Mouse (Mus musculus) stomach, postnatal 0 days (tissue): ENCODE measurements at regions not wholly inside any gene's neighbourhood (a gene's known extent, or its start where the extent isn't known, plus 50 kb on each side); places are given as distances from the start of the nearest gene placed in this dataset.

Experiments used
- ATAC-seq: fragments of 200-750 bp; cut with Nextera tagmentation; 2 replicates; pipeline ENCODE4 v1.8.0; 2017; ENCODE audit not compliant: low FRiP score, low TSS enrichment
- DNase-seq: peaks from one replicate; pipeline ENCODE4 v3.0.0-alpha.2; 2016; ENCODE audit warnings: low spot score
- H3K27ac ChIP-seq: fragments of 300-500 bp; sonication (generic); replicated peaks from 2 replicates; pipeline ENCODE4 v1.5.1; 2014; ENCODE audit warnings: mild to moderate bottlenecking, control low read depth
- H3K27me3 ChIP-seq: fragments of 300-500 bp; sonication (generic); 2 replicates; pipeline ENCODE4 v1.6.1; 2014; ENCODE audit warnings: low read length; ENCODE audit not compliant: control insufficient read depth, insufficient read depth
- H3K36me3 ChIP-seq: fragments of 300-500 bp; sonication (generic); 2 replicates; pipeline ENCODE4 v1.6.1; 2014; ENCODE audit warnings: low read length, mixed read lengths; ENCODE audit not compliant: control insufficient read depth, insufficient read depth
- H3K4me1 ChIP-seq: fragments of 300-500 bp; sonication (generic); replicated peaks from 2 replicates; pipeline ENCODE4 v1.6.1; 2014; ENCODE audit warnings: antibody characterized with exemption; ENCODE audit not compliant: control insufficient read depth, insufficient read depth
- H3K4me2 ChIP-seq: fragments of 300-500 bp; sonication (generic); replicated peaks from 2 replicates; pipeline ENCODE4 v1.6.1; 2014; ENCODE audit warnings: low read depth, mild to moderate bottlenecking, control low read depth, moderate library complexity
- H3K4me3 ChIP-seq: fragments of 300-500 bp; sonication (generic); 2 replicates; pipeline ENCODE4 v1.5.1; 2014; ENCODE audit warnings: low read depth, low read length, control low read depth
- H3K9ac ChIP-seq: fragments of 300-500 bp; sonication (generic); 2 replicates; pipeline ENCODE4 v1.6.1; 2014; ENCODE audit warnings: mild to moderate bottlenecking, low read length, control low read depth, mixed read lengths
- H3K9me3 ChIP-seq: fragments of 300-500 bp; sonication (generic); 2 replicates; pipeline ENCODE4 v1.6.1; 2016; ENCODE audit warnings: low read length; ENCODE audit not compliant: control insufficient read depth
- CTCF ChIP-seq: IDR thresholded peaks from 2 replicates; pipeline ENCODE4 v1.5.1; 2016; ENCODE audit warnings: antibody characterized with exemption, low read depth, mild to moderate bottlenecking, moderate library complexity
- EP300 ChIP-seq: optimal IDR thresholded peaks from 2 replicates; pipeline ENCODE3; 2016; ENCODE audit warnings: antibody characterized with exemption
- WGBS: fragments of 180-500 bp; shearing (Covaris S2); extraction: QIAGEN DNeasy Blood & Tissue Kit; methylation state at CpG from one replicate; pipeline ENCODE4 v1.1.7; 2014; 5-methylcytosine and 5-hydroxymethylcytosine counted together

GRCm38 (mm10) chr3:148048247-148048646 lies 942.1 kb downstream of the Adgrl2 start:
- Histone ChIP-seq H3K27ac (no peak overlapping the region), H3K9me3 (no peaks in the 10 kb centered on the region), H3K4me3 (no peak overlapping the region), H3K36me3 (no peaks in the 10 kb centered on the region), H3K9ac (no peak overlapping the region), H3K4me1 (no peaks in the 10 kb centered on the region), H3K4me2 (no peak overlapping the region), H3K27me3 (no peaks in the 10 kb centered on the region)
- ATAC-seq (no peak), DNase-seq (no peak)
- WGBS, result 70% methylated on average over 2 of the region's 2 CpGs
- no peak for TF ChIP-seq CTCF
- TF ChIP-seq EP300, result no peak

GRCm38 (mm10) chr3:148032532-148032931 lies 957.8 kb downstream of the Adgrl2 start:
- Histone ChIP-seq H3K9me3 (no peaks in the 10 kb centered on the region), H3K4me1 (no peaks in the 10 kb centered on the region), H3K27me3 (no peaks in the 10 kb centered on the region), H3K4me2 (no peak overlapping the region), H3K9ac (no peak overlapping the region), H3K36me3 (no peaks in the 10 kb centered on the region), H3K4me3 (no peak overlapping the region), H3K27ac (no peak overlapping the region)
- DNase-seq (no peak), ATAC-seq (no peak)
- TF ChIP-seq CTCF (no peak), EP300 (no peak)
- 50% methylated on average over 6 of the region's 6 CpGs for WGBS

DNA sequence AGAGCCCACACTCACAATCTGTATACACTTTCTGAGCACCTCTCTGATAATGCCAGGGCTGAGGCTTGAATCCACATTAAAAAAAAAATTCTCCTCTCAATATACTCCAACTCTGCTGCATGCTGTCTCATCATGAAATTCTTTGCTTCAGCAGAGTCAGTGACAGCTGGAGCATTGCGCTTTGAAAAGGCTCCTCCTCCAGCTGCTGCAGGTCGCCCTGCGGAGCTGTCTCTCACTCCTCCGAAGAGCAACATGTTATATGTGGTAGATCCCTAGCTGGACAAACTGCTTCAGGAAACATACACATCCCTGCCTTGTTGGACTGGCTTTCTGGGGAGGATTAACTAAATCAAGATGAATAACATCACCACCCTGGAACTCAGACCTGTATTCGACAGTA lies 984.5 kb downstream of the Adgrl2 start:
- no peak for ATAC-seq
- no peak overlapping the region for H3K4me3 ChIP-seq
- H3K9ac ChIP-seq, result no peak overlapping the region
- TF ChIP-seq EP300 (no peak), CTCF (no peak)
- H3K4me1 ChIP-seq, result no peaks in the 10 kb centered on the region
- H3K4me2 ChIP-seq, result no peak overlapping the region
- 33% methylated on average over 5 of the region's 5 CpGs for WGBS
- no peaks in the 10 kb centered on the region for H3K9me3 ChIP-seq
- H3K36me3 ChIP-seq, result no peaks in the 10 kb centered on the region
- H3K27ac ChIP-seq, result no peak overlapping the region
- no peaks in the 10 kb centered on the region for H3K27me3 ChIP-seq
- DNase-seq, result no peak

- Histone ChIP-seq H3K4me2 (no peak overlapping the region), H3K9ac (no peak overlapping the region), H3K36me3 (no peaks in the 10 kb centered on the region), H3K9me3 (no peaks in the 10 kb centered on the region), H3K4me3 (no peak overlapping the region), H3K27ac (no peak overlapping the region), H3K27me3 (no peaks in the 10 kb centered on the region), H3K4me1 (no peaks in the 10 kb centered on the region)
- TF ChIP-seq CTCF, result peak; percentile 67
- no peak for TF ChIP-seq EP300
- DNase-seq (no peak), ATAC-seq (no peak)
- 71% methylated on average over 3 of the region's 3 CpGs for WGBS
Observed at GRCm38 (mm10) chr3:148004006-148004405, 986.3 kb downstream of the Adgrl2 start.

DNA sequence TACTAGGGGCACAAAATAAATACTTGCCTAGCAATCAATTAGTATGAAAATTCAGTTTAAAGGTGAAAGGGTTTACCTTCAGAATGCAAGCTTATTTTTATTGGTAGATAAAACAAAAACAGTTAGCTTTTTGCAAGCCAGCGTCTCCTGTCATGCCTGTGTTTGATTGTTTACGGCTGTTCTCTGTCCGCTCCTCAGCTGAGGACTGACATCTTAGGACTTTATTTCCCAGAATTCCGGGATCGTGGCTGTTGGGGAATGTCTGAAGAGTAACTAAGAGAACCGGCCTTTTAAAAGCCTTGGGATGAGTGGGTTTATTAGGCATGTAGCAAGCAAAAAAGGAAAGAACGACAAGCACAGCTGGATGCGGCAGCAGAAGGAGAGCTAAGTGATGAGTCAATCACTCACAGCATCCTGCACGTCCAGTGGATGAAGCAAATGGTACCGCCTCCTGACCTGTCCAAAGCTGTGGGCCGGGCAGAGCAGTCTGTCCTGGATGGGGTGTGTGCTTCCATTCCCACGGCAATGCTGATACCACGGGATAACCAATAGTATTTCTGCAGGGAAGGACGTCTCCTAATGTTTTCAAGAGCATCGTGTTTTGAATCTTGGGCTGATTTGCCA lies 990.9 kb downstream of the Adgrl2 start:
- Histone ChIP-seq H3K4me1 (no peaks in the 10 kb centered on the region), H3K9me3 (no peaks in the 10 kb centered on the region), H3K4me3 (no peak overlapping the region), H3K27ac (no peak overlapping the region), H3K36me3 (no peaks in the 10 kb centered on the region), H3K27me3 (no peaks in the 10 kb centered on the region), H3K9ac (no peak overlapping the region), H3K4me2 (peak overlapping the region; percentile 6; the same call in 1 of the 2 replicates)
- TF ChIP-seq EP300 (no peak), CTCF (no peak)
- DNase-seq, result no peak
- ATAC-seq, result no peak
- 40% methylated on average over 15 of the region's 15 CpGs for WGBS

GRCm38 (mm10) chr3:147991738-147992137 lies 998.6 kb downstream of the Adgrl2 start:
- Histone ChIP-seq H3K27ac (no peak overlapping the region), H3K4me1 (no peaks in the 10 kb centered on the region), H3K27me3 (no peaks in the 10 kb centered on the region), H3K9ac (no peak overlapping the region), H3K4me2 (no peak overlapping the region), H3K36me3 (no peaks in the 10 kb centered on the region), H3K9me3 (no peaks in the 10 kb centered on the region), H3K4me3 (no peak overlapping the region)
- TF ChIP-seq CTCF (no peak), EP300 (no peak)
- 51% methylated on average over 9 of the region's 9 CpGs for WGBS
- no peak for DNase-seq
- ATAC-seq, result no peak
